Mouse (Mus musculus): ENCODE measurements at regions not wholly inside any gene's neighbourhood (a gene's known extent, or its start where the extent isn't known, plus 50 kb on each side); places are given as distances from the start of the nearest gene placed in this dataset.

- TF ChIP-seq GABPA (IDR thresholded peaks at IDR 0.05; ENCODE audit: low read depth, low read length) (no peak), CTCF (IDR thresholded peaks at IDR 0.05 in 2 of 3, conservative IDR thresholded peaks at IDR 0.05 in 1 of 3; ENCODE audit: control insufficient read depth in 1 of 3, insufficient read depth in 1 of 3, low read depth in 2 of 3, low read length in 3 of 3, poor library complexity in 1 of 3, severe bottlenecking in 1 of 3) (no peak), SMC3 (IDR thresholded peaks at IDR 0.05; ENCODE audit: low read depth, low read length) (no peak), POLR2A (IDR thresholded peaks at IDR 0.05; ENCODE audit: control insufficient read depth in 1 of 2, insufficient read depth in 1 of 2, low read depth in 1 of 2, low read length in 2 of 2, poor library complexity in 1 of 2) (no peak), MYB (IDR thresholded peaks at IDR 0.05; ENCODE audit: low read depth, low read length) (no peak), MYC (IDR thresholded peaks at IDR 0.05; ENCODE audit: low read depth, low read length) (no peak), ZC3H11A (IDR thresholded peaks at IDR 0.05; ENCODE audit: low read depth, low read length) (no peak), CHD2 (IDR thresholded peaks at IDR 0.05; ENCODE audit: low read length) (no peak)
Measured at GRCm38 (mm10) chr12:27410555-27410954, 68.2 kb upstream of the Sox11 start.

Data from MEL (cell line).